Mouse (Mus musculus): ENCODE measurements around the gene Ecm1.
"Not testable (repeated sequence)": the region's sequence is repeated elsewhere in the genome, so short reads cannot be mapped to it uniquely, and the experiment has no call there.

The Ecm1 gene

GRCm38 (mm10) chr3:95726696-95727358 lies 12.5 kb downstream of the Ecm1 start:
- no peak for DNase-seq (ENCODE audit: low spot score)

GRCm38 (mm10) chr3:95725863-95726262 lies 13.5 kb downstream of the Ecm1 start:
- no peak for DNase-seq (ENCODE audit: low spot score)

GRCm38 (mm10) chr3:95722386-95722785 lies 17.0 kb downstream of the Ecm1 start:
- no peak for DNase-seq (ENCODE audit: low spot score)

- DNase-seq (ENCODE audit: low spot score): no peak
These were observed 21.2 kb downstream of the Ecm1 start for GRCm38 (mm10) chr3:95718153-95718552.

- DNase-seq (ENCODE audit: low spot score): no peak
These were observed 23.3 kb downstream of the Ecm1 start for GRCm38 (mm10) chr3:95716075-95716474.

- DNase-seq (ENCODE audit: low spot score): no peak
These were observed 29.4 kb downstream of the Ecm1 start for GRCm38 (mm10) chr3:95709967-95710366.

- no peak for DNase-seq (ENCODE audit: low spot score)
These were observed 30.3 kb downstream of the Ecm1 start for GRCm38 (mm10) chr3:95709044-95709443.

GRCm38 (mm10) chr3:95707497-95707896 lies 31.9 kb downstream of the Ecm1 start:
- DNase-seq (ENCODE audit: low spot score): no peak

- DNase-seq (ENCODE audit: low spot score): no peak
These were observed 33.1 kb downstream of the Ecm1 start for GRCm38 (mm10) chr3:95706273-95706672.

GRCm38 (mm10) chr3:95704612-95705011 lies 34.8 kb downstream of the Ecm1 start:
- DNase-seq (ENCODE audit: low spot score): no peak

- no peak for DNase-seq (ENCODE audit: low spot score)
These were observed 36.1 kb downstream of the Ecm1 start for GRCm38 (mm10) chr3:95703276-95703675.

GRCm38 (mm10) chr3:95701877-95702540 lies 37.4 kb downstream of the Ecm1 start:
- no peak for DNase-seq (ENCODE audit: low spot score)

- no peak for DNase-seq (ENCODE audit: low spot score)
These were observed 38.3 kb downstream of the Ecm1 start for GRCm38 (mm10) chr3:95701085-95701484.

GRCm38 (mm10) chr3:95700233-95700681 lies 39.1 kb downstream of the Ecm1 start:
- DNase-seq (ENCODE audit: low spot score): no peak

GRCm38 (mm10) chr3:95698286-95698685 lies 41.1 kb downstream of the Ecm1 start:
- DNase-seq (ENCODE audit: low spot score): no peak

- DNase-seq (ENCODE audit: low spot score): no peak
These were observed 43.0 kb downstream of the Ecm1 start for GRCm38 (mm10) chr3:95696360-95696759.

- DNase-seq (ENCODE audit: low spot score): no peak
These were observed 43.6 kb downstream of the Ecm1 start for GRCm38 (mm10) chr3:95695796-95696195.

GRCm38 (mm10) chr3:95694808-95695703 lies 44.3 kb downstream of the Ecm1 start:
- no peak for DNase-seq (ENCODE audit: low spot score)

- DNase-seq (ENCODE audit: low spot score): no peak
These were observed 45.3 kb downstream of the Ecm1 start for GRCm38 (mm10) chr3:95693821-95694807.

- DNase-seq (ENCODE audit: low spot score): no peak
These were observed 46.7 kb downstream of the Ecm1 start for GRCm38 (mm10) chr3:95692677-95693076.

- not testable (repeated sequence) for DNase-seq (ENCODE audit: low spot score)
These were observed 48.8 kb downstream of the Ecm1 start for GRCm38 (mm10) chr3:95690552-95690951.
